Mouse (Mus musculus): ENCODE results near the gene Nme3. TPM values are rescaled to one million over a fixed set of nuclear protein-coding genes. Genes with fewer than 3 reads are reported as not detected.

Nme3 gene
- polyA plus RNA-seq, 1 experiment = 45.3 TPM

GRCm38 (mm10) chr17:24877336-24878116 is 18.8 kb upstream of the Nme3 start:
- no peak for DNase-seq (ENCODE audit: low read depth in 1 of 2, low spot score in 2 of 2)
- Histone ChIP-seq H3K4me3 (ENCODE audit: extremely low read depth, insufficient read depth, insufficient read length) (no peak overlapping the region), H3K27ac (ENCODE audit: insufficient read depth, low read length) (no peak overlapping the region), H3K27me3 (ENCODE audit: control insufficient read depth, insufficient read depth, low read length) (no peaks in the 10 kb centered on the region), H3K36me3 (ENCODE audit: control insufficient read depth, insufficient read depth, low read length) (no peaks in the 10 kb centered on the region; the same call in 1 of the 2 replicates), H3K4me1 (ENCODE audit: control insufficient read depth, insufficient read depth, insufficient read length) (no peaks in the 10 kb centered on the region)
- 83% methylated on average over 10 of the region's 10 CpGs for WGBS
- TF ChIP-seq POLR2A (IDR thresholded peaks at IDR 0.05; ENCODE audit: low read depth, low read length) = no peak
- TF ChIP-seq CTCF (IDR thresholded peaks at IDR 0.05; ENCODE audit: extremely low read depth, insufficient read depth, insufficient read length, insufficient replicate concordance) = no peak

- H3K4me1 ChIP-seq (ENCODE audit: control insufficient read depth, insufficient read depth, insufficient read length) = no peaks in the 10 kb centered on the region
- peaks cover 4% of the 10 kb centered on the region for H3K36me3 ChIP-seq (ENCODE audit: control insufficient read depth, insufficient read depth, low read length)
- TF ChIP-seq POLR2A (IDR thresholded peaks at IDR 0.05; ENCODE audit: low read depth, low read length) (no peak), CTCF (IDR thresholded peaks at IDR 0.05; ENCODE audit: extremely low read depth, insufficient read depth, insufficient read length, insufficient replicate concordance) (no peak)
- 64% methylated on average over 5 of the region's 5 CpGs for WGBS
- no peak overlapping the region for H3K4me3 ChIP-seq (ENCODE audit: extremely low read depth, insufficient read depth, insufficient read length)
- no peak for DNase-seq (ENCODE audit: low read depth in 1 of 2, low spot score in 2 of 2)
- H3K27me3 ChIP-seq (ENCODE audit: control insufficient read depth, insufficient read depth, low read length) = no peaks in the 10 kb centered on the region
- H3K27ac ChIP-seq (ENCODE audit: insufficient read depth, low read length) = no peak overlapping the region
Observed at GRCm38 (mm10) chr17:24878117-24878397, 18.2 kb upstream of the Nme3 start.

- DNase-seq (ENCODE audit: low read depth in 1 of 2, low spot score in 2 of 2) = no peak
- TF ChIP-seq CTCF (IDR thresholded peaks at IDR 0.05; ENCODE audit: extremely low read depth, insufficient read depth, insufficient read length, insufficient replicate concordance) = no peak
- TF ChIP-seq POLR2A (IDR thresholded peaks at IDR 0.05; ENCODE audit: low read depth, low read length) = no peak
- H3K27ac ChIP-seq (ENCODE audit: insufficient read depth, low read length) = no peak overlapping the region
- peaks cover 7% of the 10 kb centered on the region for H3K36me3 ChIP-seq (ENCODE audit: control insufficient read depth, insufficient read depth, low read length)
- WGBS = 84% methylated on average over 8 of the region's 8 CpGs
- H3K4me3 ChIP-seq (ENCODE audit: extremely low read depth, insufficient read depth, insufficient read length) = no peak overlapping the region
- no peaks in the 10 kb centered on the region for H3K4me1 ChIP-seq (ENCODE audit: control insufficient read depth, insufficient read depth, insufficient read length)
- H3K27me3 ChIP-seq (ENCODE audit: control insufficient read depth, insufficient read depth, low read length) = no peaks in the 10 kb centered on the region
Observed at GRCm38 (mm10) chr17:24878531-24878930, 17.8 kb upstream of the Nme3 start.

GRCm38 (mm10) chr17:24881738-24882440 is 14.4 kb upstream of the Nme3 start:
- Histone ChIP-seq H3K36me3 (ENCODE audit: control insufficient read depth, insufficient read depth, low read length) (peaks cover 10% of the 10 kb centered on the region), H3K27me3 (ENCODE audit: control insufficient read depth, insufficient read depth, low read length) (no peaks in the 10 kb centered on the region), H3K4me3 (ENCODE audit: extremely low read depth, insufficient read depth, insufficient read length) (no peak overlapping the region), H3K4me1 (ENCODE audit: control insufficient read depth, insufficient read depth, insufficient read length) (peaks cover 6% of the 10 kb centered on the region), H3K27ac (ENCODE audit: insufficient read depth, low read length) (no peak overlapping the region)
- peak in 1 of 2 experiments; percentile 28 for DNase-seq (ENCODE audit: low read depth in 1 of 2, low spot score in 2 of 2)
- TF ChIP-seq CTCF (IDR thresholded peaks at IDR 0.05; ENCODE audit: extremely low read depth, insufficient read depth, insufficient read length, insufficient replicate concordance) = peak; percentile 39; the same call in 1 of the 2 replicates
- TF ChIP-seq POLR2A (IDR thresholded peaks at IDR 0.05; ENCODE audit: low read depth, low read length) = no peak
- WGBS = 42% methylated on average over 7 of the region's 7 CpGs

- TF ChIP-seq CTCF (IDR thresholded peaks at IDR 0.05; ENCODE audit: extremely low read depth, insufficient read depth, insufficient read length, insufficient replicate concordance) = no peak
- no peak for TF ChIP-seq POLR2A (IDR thresholded peaks at IDR 0.05; ENCODE audit: low read depth, low read length)
- no peak for DNase-seq (ENCODE audit: low read depth in 1 of 2, low spot score in 2 of 2)
- peaks cover 13% of the 10 kb centered on the region for H3K4me1 ChIP-seq (ENCODE audit: control insufficient read depth, insufficient read depth, insufficient read length)
- H3K27me3 ChIP-seq (ENCODE audit: control insufficient read depth, insufficient read depth, low read length) = no peaks in the 10 kb centered on the region
- 93% methylated on average over 6 of the region's 6 CpGs for WGBS
- H3K36me3 ChIP-seq (ENCODE audit: control insufficient read depth, insufficient read depth, low read length) = peaks cover 10% of the 10 kb centered on the region
- H3K4me3 ChIP-seq (ENCODE audit: extremely low read depth, insufficient read depth, insufficient read length) = no peak overlapping the region
- H3K27ac ChIP-seq (ENCODE audit: insufficient read depth, low read length) = no peak overlapping the region
Observed at GRCm38 (mm10) chr17:24884391-24884790, 11.9 kb upstream of the Nme3 start.

- H3K36me3 ChIP-seq (ENCODE audit: control insufficient read depth, insufficient read depth, low read length) = peaks cover 13% of the 10 kb centered on the region
- H3K27me3 ChIP-seq (ENCODE audit: control insufficient read depth, insufficient read depth, low read length) = no peaks in the 10 kb centered on the region
- TF ChIP-seq POLR2A (IDR thresholded peaks at IDR 0.05; ENCODE audit: low read depth, low read length) (no peak), CTCF (IDR thresholded peaks at IDR 0.05; ENCODE audit: extremely low read depth, insufficient read depth, insufficient read length, insufficient replicate concordance) (no peak)
- peak overlapping the region; percentile 88 for H3K4me3 ChIP-seq (ENCODE audit: extremely low read depth, insufficient read depth, insufficient read length)
- no peak for DNase-seq (ENCODE audit: low read depth in 1 of 2, low spot score in 2 of 2)
- H3K27ac ChIP-seq (ENCODE audit: insufficient read depth, low read length) = peak overlapping the region; percentile 63
- H3K4me1 ChIP-seq (ENCODE audit: control insufficient read depth, insufficient read depth, insufficient read length) = peaks cover 13% of the 10 kb centered on the region
- 23% methylated on average over 22 of the region's 22 CpGs for WGBS
Observed at GRCm38 (mm10) chr17:24885356-24886133, 10.8 kb upstream of the Nme3 start.

All from spleen, adult 2 months (tissue).